Mouse (Mus musculus) stomach, postnatal 0 days (tissue): ENCODE measurements around the gene Nepro.

Experiments used
- CTCF ChIP-seq: IDR thresholded peaks from 2 replicates; pipeline ENCODE4 v1.5.1; 2016; ENCODE audit warnings: antibody characterized with exemption, low read depth, mild to moderate bottlenecking, moderate library complexity
- EP300 ChIP-seq: optimal IDR thresholded peaks from 2 replicates; pipeline ENCODE3; 2016; ENCODE audit warnings: antibody characterized with exemption

- TF ChIP-seq EP300: no peak
- no peak for TF ChIP-seq CTCF
Measured at GRCm38 (mm10) chr16:44736118-44736517, 12.0 kb downstream of the Nepro start.
